Mouse (Mus musculus): Measurements from ENCODE around the gene Vmn1r69.

The Vmn1r69 gene

DNA sequence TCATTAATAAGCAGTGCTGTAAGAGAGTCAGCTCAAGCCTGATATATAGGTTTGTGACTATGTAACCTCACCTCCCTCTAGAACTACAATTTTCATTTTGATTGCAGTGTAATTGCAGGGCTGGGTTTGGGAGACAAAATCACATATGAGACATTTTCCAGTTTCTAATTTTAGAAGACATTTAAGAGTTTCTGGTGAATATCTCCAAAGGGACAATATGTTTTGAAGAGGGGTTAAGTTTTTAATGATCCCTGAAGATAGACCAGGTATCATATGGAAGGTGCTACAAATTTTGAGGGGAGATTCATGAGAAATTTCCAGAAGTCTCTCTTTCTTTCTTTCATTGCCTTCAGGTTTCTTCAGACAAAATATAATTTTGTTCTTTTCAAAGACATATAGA lies at the start of gene Vmn1r69:
Gene Vmn1r69 (minus strand): TSS at position 101 of the 400 bp plus-strand sequence.
- DNase-seq: no peak

GRCm38 (mm10) chr7:10631232-10631631 lies 17.8 kb upstream of the Vmn1r69 start, which contains the start of gene Vmn1r70:
Gene Vmn1r70 (plus strand): TSS chr7:10631532.
- DNase-seq: no peak

DNA sequence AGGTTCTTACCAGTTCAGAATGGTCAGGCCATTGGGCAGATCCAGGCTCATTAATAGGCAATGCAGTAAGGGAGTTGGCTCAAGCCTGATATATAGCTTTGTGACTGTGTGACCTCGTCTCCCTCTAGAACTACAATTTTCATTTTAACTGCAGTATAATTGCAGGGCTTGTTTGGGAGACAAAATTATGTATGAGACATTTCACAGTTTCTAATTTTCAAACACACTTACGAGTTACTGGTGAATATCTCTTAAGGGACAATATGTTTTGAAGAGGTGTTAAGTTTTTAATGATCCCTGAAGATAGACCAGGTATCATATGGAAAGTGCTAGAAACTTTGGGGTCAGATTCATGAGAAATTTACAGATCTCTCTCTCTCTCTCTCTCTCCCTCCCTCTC lies 55.1 kb downstream of the Vmn1r69 start, which contains the start of gene Vmn1r68:
Gene Vmn1r68 (minus strand): TSS at position 101 of the 400 bp plus-strand sequence.
- DNase-seq: no peak

Data from kidney, adult 18-20 months (tissue).